Mouse (Mus musculus): Measurements from ENCODE around the gene Slc43a3. TPM values are rescaled to one million over a fixed set of nuclear protein-coding genes. Genes with fewer than 3 reads are reported as not detected.
A peak's percentile ranks its signal among the peaks of the same experiment; 100 is the strongest.
"Not testable (repeated sequence)": the region's sequence is repeated elsewhere in the genome, so short reads cannot be mapped to it uniquely, and the experiment has no call there.

The Slc43a3 gene
- total and polyA plus RNA-seq, 3 experiments: 62.6 to 101 (median 79.1) TPM

DNA sequence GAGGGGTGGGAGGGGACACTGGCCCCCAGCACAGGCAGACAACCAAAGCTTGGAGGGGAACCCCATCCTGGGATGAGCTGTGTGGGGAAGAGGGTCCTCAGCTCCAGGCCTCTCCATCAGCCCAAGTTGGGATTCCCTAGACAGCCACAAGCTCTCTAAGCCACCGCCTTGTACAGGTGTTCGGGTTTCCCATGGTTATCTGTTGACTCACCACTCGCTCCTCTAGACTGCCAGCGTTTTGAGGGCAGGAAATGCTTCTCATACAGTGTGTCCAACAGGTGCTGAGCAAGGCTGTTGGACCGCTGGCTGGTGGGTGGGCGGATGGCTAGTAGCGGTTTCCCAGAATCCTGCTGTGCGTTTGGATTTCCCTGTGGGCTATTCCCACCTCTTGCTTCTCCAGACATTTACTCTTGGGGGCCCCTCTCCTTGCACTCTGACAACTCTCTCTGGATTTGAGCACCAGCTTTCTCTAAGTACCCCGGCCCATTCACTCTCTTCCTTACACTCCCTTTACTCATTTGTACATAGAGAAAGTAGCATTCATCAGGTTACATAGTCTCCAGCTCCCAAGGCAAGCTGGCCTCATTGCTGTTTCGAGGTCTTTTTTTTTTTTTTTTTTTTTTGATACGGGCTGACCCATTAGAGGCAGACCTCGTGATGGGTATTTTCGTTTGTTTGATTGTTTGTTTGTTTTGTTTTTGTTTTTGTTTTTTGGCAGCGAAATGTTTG, 46.9 kb upstream of the Slc43a3 start:
- 15% methylated on average over 14 of the region's 14 CpGs for WGBS
- intact Hi-C loops (cut with DNase I): loop anchor here (1.0 to 5.0 kb wide), 3 partner anchors 27 to 68 kb away; no protein-coding TSS in a partner anchor
- Histone ChIP-seq H3K4me1 (ENCODE audit: control insufficient read depth, insufficient read depth, low read length) (peaks cover 3% of the 10 kb centered on the region), H3K9ac (ENCODE audit: low read depth, low read length) (peak overlapping the region; percentile 52), H3K27ac (peak overlapping the region; percentile 55; the same call in 1 of the 2 replicates), H3K36me3 (ENCODE audit: control insufficient read depth, insufficient read depth, low read length) (no peaks in the 10 kb centered on the region), H3K4me3 (peak overlapping the region; percentile 39; the same call in 1 of the 2 replicates), H3K27me3 (ENCODE audit: control insufficient read depth, insufficient read depth, low read length) (peaks cover 2% of the 10 kb centered on the region; the same call in 1 of the 2 replicates), H3K79me2 (replicated peaks; ENCODE audit: control insufficient read depth, insufficient read depth, low read length) (no peaks in the 10 kb centered on the region)
- TF ChIP-seq CTCF (IDR thresholded peaks at IDR 0.05) (no peak), EP300 (IDR thresholded peaks at IDR 0.05; ENCODE audit: insufficient read depth, low read depth, low read length) (no peak), POLR2A (IDR thresholded peaks at IDR 0.05; ENCODE audit: insufficient read depth, low read depth, low read length) (no peak)
- DNase-seq: peak; percentile 30 to 57

GRCm38 (mm10) chr2:84890045-84890340, 46.4 kb upstream of the Slc43a3 start:
- TF ChIP-seq EP300 (IDR thresholded peaks at IDR 0.05; ENCODE audit: insufficient read depth, low read depth, low read length) (peak; percentile 68; the same call in 1 of the 2 replicates), POLR2A (IDR thresholded peaks at IDR 0.05; ENCODE audit: insufficient read depth, low read depth, low read length) (no peak), CTCF (IDR thresholded peaks at IDR 0.05) (peak; percentile 88)
- intact Hi-C loops (cut with DNase I): loop anchor here (1.0 kb wide), 1 partner anchor 48 kb away; no protein-coding TSS in a partner anchor

GRCm38 (mm10) chr2:84893359-84893758, 43.0 kb upstream of the Slc43a3 start:
- Histone ChIP-seq H3K36me3 (ENCODE audit: control insufficient read depth, insufficient read depth, low read length) (no peaks in the 10 kb centered on the region), H3K4me3 (no peak overlapping the region), H3K4me1 (ENCODE audit: control insufficient read depth, insufficient read depth, low read length) (peaks cover 6% of the 10 kb centered on the region), H3K79me2 (replicated peaks; ENCODE audit: control insufficient read depth, insufficient read depth, low read length) (no peaks in the 10 kb centered on the region), H3K9ac (ENCODE audit: low read depth, low read length) (no peak overlapping the region), H3K27ac (no peak overlapping the region), H3K27me3 (ENCODE audit: control insufficient read depth, insufficient read depth, low read length) (no peaks in the 10 kb centered on the region)
- intact Hi-C loops (cut with DNase I): no loop called here
- no peak for DNase-seq
- TF ChIP-seq CTCF (IDR thresholded peaks at IDR 0.05): no peak
- TF ChIP-seq POLR2A (IDR thresholded peaks at IDR 0.05; ENCODE audit: insufficient read depth, low read depth, low read length): no peak
- TF ChIP-seq EP300 (IDR thresholded peaks at IDR 0.05; ENCODE audit: insufficient read depth, low read depth, low read length): no peak
- WGBS: 45% methylated on average over 6 of the region's 6 CpGs

More at GRCm38 (mm10) chr2:84890045-84890340, 46.4 kb upstream of the Slc43a3 start:
- no peak overlapping the region for H3K27ac ChIP-seq
- no peak overlapping the region for H3K9ac ChIP-seq (ENCODE audit: low read depth, low read length)
- WGBS: under 1% methylated on average over 5 of the region's 5 CpGs
- H3K36me3 ChIP-seq (ENCODE audit: control insufficient read depth, insufficient read depth, low read length): no peaks in the 10 kb centered on the region
- DNase-seq: peak; percentile 82 to 86
- H3K4me1 ChIP-seq (ENCODE audit: control insufficient read depth, insufficient read depth, low read length): peaks cover 3% of the 10 kb centered on the region
- H3K4me3 ChIP-seq: no peak overlapping the region
- H3K27me3 ChIP-seq (ENCODE audit: control insufficient read depth, insufficient read depth, low read length): peaks cover 2% of the 10 kb centered on the region; the same call in 1 of the 2 replicates
- H3K79me2 ChIP-seq (replicated peaks; ENCODE audit: control insufficient read depth, insufficient read depth, low read length): no peaks in the 10 kb centered on the region

- Histone ChIP-seq H3K36me3 (ENCODE audit: control insufficient read depth, insufficient read depth, low read length) (no peaks in the 10 kb centered on the region), H3K27me3 (ENCODE audit: control insufficient read depth, insufficient read depth, low read length) (no peaks in the 10 kb centered on the region), H3K4me3 (no peak overlapping the region), H3K27ac (peak overlapping the region; percentile 77), H3K4me1 (ENCODE audit: control insufficient read depth, insufficient read depth, low read length) (peaks cover 3% of the 10 kb centered on the region), H3K79me2 (replicated peaks; ENCODE audit: control insufficient read depth, insufficient read depth, low read length) (no peaks in the 10 kb centered on the region), H3K9ac (ENCODE audit: low read depth, low read length) (no peak overlapping the region)
- no peak for DNase-seq
- 66% methylated on average over 4 of the region's 4 CpGs for WGBS
- intact Hi-C loops (cut with DNase I): loop anchor here (2.0 kb wide), 2 partner anchors 19 to 111 kb away; no protein-coding TSS in a partner anchor
- TF ChIP-seq CTCF (IDR thresholded peaks at IDR 0.05) (no peak), EP300 (IDR thresholded peaks at IDR 0.05; ENCODE audit: insufficient read depth, low read depth, low read length) (peak; percentile 68; the same call in 1 of the 2 replicates)
These were observed 40.7 kb upstream of the Slc43a3 start for GRCm38 (mm10) chr2:84895495-84896198.

DNA sequence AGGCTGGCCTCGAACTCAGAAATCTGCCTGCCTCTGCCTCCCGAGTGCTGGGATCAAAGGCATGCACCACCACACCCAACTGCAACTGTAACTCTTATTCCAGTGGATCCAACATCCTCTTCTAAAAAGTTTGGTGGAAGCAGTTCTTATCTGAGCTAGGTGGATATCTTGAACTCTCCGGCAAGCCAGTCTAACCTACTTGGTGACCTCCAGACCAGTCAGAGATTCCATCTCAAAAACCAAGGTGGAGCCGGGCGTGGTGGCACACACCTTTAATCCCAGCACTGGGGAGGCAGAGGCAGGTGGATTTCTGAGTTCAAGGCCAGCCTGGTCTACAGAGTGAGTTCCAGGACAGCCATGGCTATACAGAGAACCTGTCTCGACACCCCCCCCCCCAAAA, 39.7 kb upstream of the Slc43a3 start:
- H3K4me3 ChIP-seq; H3K27me3 ChIP-seq (ENCODE audit: control insufficient read depth, insufficient read depth, low read length); H3K27ac ChIP-seq; DNase-seq; H3K36me3 ChIP-seq (ENCODE audit: control insufficient read depth, insufficient read depth, low read length); H3K9ac ChIP-seq (ENCODE audit: low read depth, low read length); H3K79me2 ChIP-seq (replicated peaks; ENCODE audit: control insufficient read depth, insufficient read depth, low read length); H3K4me1 ChIP-seq (ENCODE audit: control insufficient read depth, insufficient read depth, low read length): not testable (repeated sequence)
- 86% methylated on average over 6 of the region's 6 CpGs for WGBS
- intact Hi-C loops (cut with DNase I): loop anchor here (2.0 kb wide), 1 partner anchor 18 kb away; no protein-coding TSS in a partner anchor

DNA sequence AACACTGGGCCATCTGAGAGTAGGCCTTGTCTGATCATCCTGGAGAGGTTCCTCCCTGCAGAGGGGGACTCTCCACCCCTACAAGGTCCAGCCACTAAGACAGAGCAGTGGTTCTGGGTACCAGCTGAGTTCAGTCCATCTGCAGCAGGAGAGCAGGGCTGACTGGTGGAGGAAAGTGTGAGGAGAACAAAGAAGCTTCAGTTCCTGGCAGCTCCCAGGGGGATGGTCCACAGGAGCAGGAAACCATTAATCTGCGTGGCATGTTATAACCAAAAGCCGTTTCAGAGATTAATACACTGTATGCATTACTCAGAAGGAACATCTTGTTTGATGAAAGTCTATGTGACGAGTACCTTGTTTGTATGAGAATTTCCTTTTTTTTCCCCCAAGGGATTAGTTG, 23.7 kb upstream of the Slc43a3 start:
- Histone ChIP-seq H3K27me3 (ENCODE audit: control insufficient read depth, insufficient read depth, low read length) (no peaks in the 10 kb centered on the region), H3K36me3 (ENCODE audit: control insufficient read depth, insufficient read depth, low read length) (peaks cover 9% of the 10 kb centered on the region), H3K4me1 (ENCODE audit: control insufficient read depth, insufficient read depth, low read length) (peaks cover 17% of the 10 kb centered on the region), H3K4me3 (no peak overlapping the region), H3K9ac (ENCODE audit: low read depth, low read length) (no peak overlapping the region), H3K79me2 (replicated peaks; ENCODE audit: control insufficient read depth, insufficient read depth, low read length) (no peaks in the 10 kb centered on the region), H3K27ac (peak overlapping the region; percentile 51)
- intact Hi-C loops (cut with DNase I): no loop called here
- no peak for TF ChIP-seq POLR2A (IDR thresholded peaks at IDR 0.05; ENCODE audit: insufficient read depth, low read depth, low read length)
- no peak for TF ChIP-seq EP300 (IDR thresholded peaks at IDR 0.05; ENCODE audit: insufficient read depth, low read depth, low read length)
- TF ChIP-seq CTCF (IDR thresholded peaks at IDR 0.05): no peak
- WGBS: 44% methylated on average over 3 of the region's 3 CpGs
- no peak for DNase-seq
